In the genomic region with DNA sequence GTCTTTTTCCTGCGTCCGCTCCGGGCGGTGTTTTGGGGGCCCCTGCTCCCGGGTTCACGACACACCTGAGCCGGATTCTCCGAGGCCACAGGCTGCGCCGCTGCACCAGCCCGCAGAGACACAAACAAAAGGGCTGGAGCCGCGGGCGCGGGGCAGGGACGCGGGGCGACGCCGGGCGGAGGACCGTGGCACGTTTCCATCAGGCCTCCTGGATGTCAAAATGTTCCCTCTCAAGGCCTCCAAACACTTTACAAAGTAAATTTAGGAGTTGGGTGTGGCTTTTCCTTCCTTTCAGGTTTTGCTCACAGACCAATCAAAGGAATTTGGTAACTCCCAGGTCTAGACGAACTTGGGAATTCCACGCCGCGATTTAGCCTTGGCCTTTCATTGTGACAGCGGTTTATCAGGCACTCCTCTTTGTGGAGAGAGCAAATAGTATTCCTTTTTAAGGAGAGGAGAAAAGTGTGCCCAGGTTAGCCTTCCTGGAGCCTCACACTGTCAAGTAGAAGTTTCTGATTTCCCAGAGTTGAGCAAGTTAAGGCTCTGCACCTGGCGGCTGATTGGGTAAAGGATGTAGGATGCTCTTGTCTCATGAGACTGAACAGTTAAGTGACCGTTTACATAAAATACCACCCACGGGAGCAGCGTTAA, we compare ENCODE assay signal across 7 mouse cellular contexts. TPM values are rescaled to one million over a fixed set of nuclear protein-coding genes. Genes with fewer than 3 reads are reported as not detected.
DNase-seq lines count a peak whose midpoint lies in the region; ATAC-seq lines count a peak whose summit lies in the region.

No protein-coding gene starts in this region.

- H3K9me3 ChIP-seq in hindbrain, embryonic 14.5 days (ENCODE audit: control insufficient read depth, low read length): no peaks in the 10 kb centered on the region

- H3K27me3 ChIP-seq in hindbrain, embryonic 14.5 days (ENCODE audit: control insufficient read depth, insufficient read depth, low read length): no peaks in the 10 kb centered on the region

- H3K4me2 ChIP-seq in hindbrain, embryonic 14.5 days (replicated peaks): peak overlapping the region; percentile 53

- DNase-seq in B cell, adult 2 months: peak; percentile 8 to 23
- DNase-seq in ES-CJ7 (ENCODE audit: low read depth, low spot score): peak; percentile 84
- DNase-seq in hindbrain, embryonic 14.5 days (ENCODE audit: low spot score): no peak
- peak; percentile 69 for DNase-seq in lung, postnatal 14 days
- peak; percentile 52 for DNase-seq in thymus, postnatal 0 days (ENCODE audit: low spot score)
- DNase-seq in frontal cortex, postnatal 36 days (ENCODE audit: low spot score in 2 of 2): no peak

- peak overlapping the region; percentile 93 for H3K9ac ChIP-seq in hindbrain, embryonic 14.5 days

- 2% methylated on average over 32 of the region's 32 CpGs for whole genome bisulfite sequencing in hindbrain, embryonic 14.5 days

- peaks cover 38% of the 10 kb centered on the region for H3K4me1 ChIP-seq in hindbrain, embryonic 14.5 days (replicated peaks; ENCODE audit: control insufficient read depth, insufficient read depth, low read length)

- ATAC-seq in erythroblast, adult 5-6 weeks (replicated peaks; ENCODE audit: low FRiP score, poor library complexity, severe bottlenecking): peak; percentile 4; the same call in 1 of the 2 replicates
- peak; percentile 41 for ATAC-seq in hindbrain, embryonic 14.5 days (ENCODE audit: low FRiP score)

- H3K27ac ChIP-seq in hindbrain, embryonic 14.5 days: peak overlapping the region; percentile 85

- peak overlapping the region; percentile 83 for H3K4me3 ChIP-seq in hindbrain, embryonic 14.5 days (replicated peaks; ENCODE audit: low read length)

- no peaks in the 10 kb centered on the region; the same call in 1 of the 2 replicates for H3K36me3 ChIP-seq in hindbrain, embryonic 14.5 days (replicated peaks; ENCODE audit: control insufficient read depth, insufficient read depth)

RNA-seq across cellular contexts. Expression of a gene that starts 0.6 kb away (rescaled TPM):
- 9.6 and 16.7 TPM in 2 replicates for total RNA-seq in erythroblast, adult 5-6 weeks (2015; ENCODE audit: low replicate concordance)
- 20.5 and 25.9 TPM in 2 replicates for total RNA-seq in erythroblast, adult 5-6 weeks (2017; ENCODE audit: low replicate concordance)
- polyA plus RNA-seq in hindbrain, embryonic 14.5 days (2014; fragmentation: Nextera tagmentation; extraction: Ambion mirVana): 30.6 and 33.2 TPM in 2 replicates
- 97.9 and 104 TPM in 2 replicates for polyA plus RNA-seq in thymus, postnatal 0 days (2015; fragmentation: Nextera tagmentation; extraction: Ambion mirVana)

Comparison
In these comparisons a context has a peak if more than half of its experiments do, and no peak if none do; other contexts are left out.
1. DNase-seq: peak in B cell, adult 2 months (2 of 2), ES-CJ7 (single experiment), lung, postnatal 14 days (single experiment) and thymus, postnatal 0 days (single experiment); none in hindbrain, embryonic 14.5 days (single experiment) and frontal cortex, postnatal 36 days (0 of 2).